In genomic region chr13:14063942-14064271, GRCm38 (mm10) we compare ENCODE assay signal across 8 mouse cellular contexts. TPM values are rescaled to one million over a fixed set of nuclear protein-coding genes. Genes with fewer than 3 reads are reported as not detected.
DNase-seq lines count a peak whose midpoint lies in the region; ATAC-seq and TF ChIP-seq lines count a peak whose summit lies in the region.

No protein-coding gene starts in this region.

- H3K9me3 ChIP-seq in liver, embryonic 14.5 days (ENCODE audit: control insufficient read depth, low read length): no peaks in the 10 kb centered on the region

- H3K4me1 ChIP-seq in liver, embryonic 14.5 days (replicated peaks; ENCODE audit: control insufficient read depth in 2 of 2, insufficient read depth in 2 of 2, low read length in 1 of 2): peaks cover 4 to 9% of the 10 kb centered on the region in 2 experiments

- peak overlapping the region; percentile 89 to 92 for H3K4me3 ChIP-seq in liver, embryonic 14.5 days (ENCODE audit: insufficient read depth in 1 of 2, low read depth in 2 of 2, low read length in 2 of 2)

- ATAC-seq in frontal cortex, adult (ENCODE audit: low TSS enrichment): peak; percentile 31
- peak; percentile 42 for ATAC-seq in liver, embryonic 14.5 days (ENCODE audit: insufficient read depth)

- DNase-seq in frontal cortex, postnatal 25 days (ENCODE audit: low spot score in 2 of 2): no peak
- peak; percentile 83 for DNase-seq in urinary bladder, adult 2 months (ENCODE audit: low spot score)
- DNase-seq in urinary bladder, adult 18-20 months (ENCODE audit: low spot score in 2 of 2): no peak
- peak in 1 of 3 experiments; percentile 7 for DNase-seq in liver, embryonic 14.5 days (ENCODE audit: low read depth in 3 of 3, low spot score in 3 of 3)
- no peak for DNase-seq in right cerebral cortex, postnatal 14 days
- DNase-seq in spleen, postnatal 4 days (ENCODE audit: low spot score in 2 of 2): no peak
- no peak for DNase-seq in layer of hippocampus, adult 8-10 months (ENCODE audit: low spot score in 2 of 2)

- no peaks in the 10 kb centered on the region for H3K36me3 ChIP-seq in liver, embryonic 14.5 days (replicated peaks; ENCODE audit: control insufficient read depth, insufficient read depth, low read depth)

- TF ChIP-seq EP300 in liver, embryonic 14.5 days (IDR thresholded peaks at IDR 0.05; ENCODE audit: low read depth): no peak

- peak overlapping the region; percentile 85 for H3K4me2 ChIP-seq in liver, embryonic 14.5 days (ENCODE audit: low read depth)

- H3K27me3 ChIP-seq in liver, embryonic 14.5 days (ENCODE audit: control insufficient read depth, insufficient read depth, low read length): no peaks in the 10 kb centered on the region

- no peak for TF ChIP-seq CTCF in liver, embryonic 14.5 days (IDR thresholded peaks at IDR 0.05; ENCODE audit: low read depth)

- H3K9ac ChIP-seq in liver, embryonic 14.5 days (replicated peaks): peak overlapping the region; percentile 99

- 0% methylated on average over 21 of the region's 31 CpGs for WGBS in liver, embryonic 14.5 days (ENCODE audit: insufficient replicate concordance)

- peak overlapping the region; percentile 78 for H3K27ac ChIP-seq in liver, embryonic 14.5 days

RNA-seq across cellular contexts. Expression of gene Ggps1, which starts 0.6 kb away (rescaled TPM):
- polyA plus RNA-seq in urinary bladder, adult 2 months (2012; rRNA removed): 34.0 and 37.4 TPM in 2 replicates
- 4.4 and 5.9 TPM in 2 replicates for polyA plus RNA-seq in liver, embryonic 14.5 days (2012; rRNA removed)
- polyA plus RNA-seq in liver, embryonic 14.5 days (2014; fragmentation: Nextera tagmentation; extraction: Ambion mirVana): 10.9 and 12.3 TPM in 2 replicates
- total RNA-seq in layer of hippocampus, adult 8-10 months (2022): 10 to 100 TPM; 53.0 to 74.1 (median 60.8) TPM

RNA-seq across cellular contexts. Expression of gene Arid4b, which starts 0.9 kb away (rescaled TPM):
- polyA plus RNA-seq in urinary bladder, adult 2 months (2012; rRNA removed): 18.2 and 19.8 TPM in 2 replicates
- 3.4 and 5.2 TPM in 2 replicates for polyA plus RNA-seq in liver, embryonic 14.5 days (2012; rRNA removed)
- 11.7 and 12.8 TPM in 2 replicates for polyA plus RNA-seq in liver, embryonic 14.5 days (2014; fragmentation: Nextera tagmentation; extraction: Ambion mirVana)
- 10 to 100 TPM; 43.4 to 52.0 (median 50.8) TPM for total RNA-seq in layer of hippocampus, adult 8-10 months (2022)

RNA-seq across cellular contexts. Expression of gene Tbce, which starts 24.5 kb away (rescaled TPM):
- 80.2 and 105 TPM in 2 replicates for polyA plus RNA-seq in urinary bladder, adult 2 months (2012; rRNA removed)
- polyA plus RNA-seq in liver, embryonic 14.5 days (2012; rRNA removed): 24.0 and 34.6 TPM in 2 replicates
- 27.5 and 28.3 TPM in 2 replicates for polyA plus RNA-seq in liver, embryonic 14.5 days (2014; fragmentation: Nextera tagmentation; extraction: Ambion mirVana)
- 10 to 100 TPM; 81.8 to 99.9 (median 86.5) TPM for total RNA-seq in layer of hippocampus, adult 8-10 months (2022)
